Mouse (Mus musculus) frontal cortex, postnatal 10 days (tissue): Measurements from ENCODE around the gene Gm5346.
"Not testable (repeated sequence)": the region's sequence is repeated elsewhere in the genome, so short reads cannot be mapped to it uniquely, and the experiment has no call there.

Experiments used
- DNase-seq, 2 experiments: peaks; one replicate each; pipeline ENCODE4 v3.0.0; 2022; ENCODE audit warnings: low spot score in 2 of 2, mixed read lengths in 1 of 2

Gm5346 gene

DNA sequence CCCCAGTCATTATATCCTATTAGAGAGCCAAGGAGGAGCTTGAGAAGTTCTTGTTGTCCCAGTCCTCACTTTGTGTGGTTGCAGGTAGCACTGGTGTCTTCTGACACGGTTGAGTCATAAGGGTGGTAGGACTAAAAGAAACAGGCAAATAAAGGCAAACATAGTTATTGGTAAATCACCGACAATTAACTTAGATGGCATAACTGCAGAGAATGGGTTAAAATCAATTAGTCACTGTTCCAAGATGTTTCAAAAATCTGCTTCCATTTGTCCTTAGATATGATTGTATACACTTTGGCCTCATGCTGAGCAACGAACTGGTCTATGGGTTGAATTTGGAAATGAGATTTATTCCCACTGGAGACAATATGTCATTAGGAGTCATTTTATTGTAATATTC lies at the start of gene Gm5346:
TSS of gene Gm5346 (minus strand) at position 101 of the 400 bp plus-strand sequence.
- no peak for DNase-seq

DNA sequence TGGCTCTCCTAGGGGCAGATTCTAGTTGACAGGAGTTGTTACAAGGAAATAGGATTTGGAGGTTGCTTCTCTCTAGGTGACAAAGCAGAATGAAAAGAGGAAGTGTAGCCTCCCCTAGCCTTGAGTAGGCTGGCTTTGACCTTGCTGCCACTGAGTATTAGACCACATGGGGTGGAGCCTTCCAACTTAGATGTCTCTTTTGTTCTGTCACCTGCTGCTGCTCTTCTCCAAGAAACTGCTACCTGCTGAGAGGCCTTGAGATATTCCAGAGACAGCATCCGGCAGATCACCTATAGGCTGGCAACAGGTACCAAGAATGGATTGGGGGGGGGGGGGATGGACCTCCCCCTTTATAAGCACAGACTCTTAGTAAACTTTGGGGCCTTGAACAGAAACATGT lies 11.0 kb downstream of the Gm5346 start:
- DNase-seq: no peak

GRCm38 (mm10) chr8:43603657-43604056 lies 23.4 kb downstream of the Gm5346 start:
- not testable (repeated sequence) for DNase-seq

DNA sequence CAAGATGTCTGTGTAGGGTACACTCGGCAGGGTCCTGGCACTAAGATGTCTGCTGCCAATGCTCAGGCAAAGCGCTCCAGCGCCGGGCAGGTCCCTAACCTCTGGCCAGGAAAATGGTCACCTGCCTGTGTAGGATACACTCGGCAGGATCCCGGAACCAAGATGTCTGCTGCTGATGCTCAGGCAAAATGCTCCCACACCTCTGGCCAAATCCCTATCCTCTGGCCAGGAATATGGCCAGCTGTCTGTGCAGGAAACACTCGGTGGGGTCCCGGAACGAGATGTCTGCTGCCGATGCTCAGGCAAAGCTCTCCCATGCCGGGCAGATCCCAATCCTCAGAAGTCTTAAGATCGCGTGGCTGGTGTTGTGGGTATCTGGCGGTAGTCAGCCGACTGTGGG lies 23.9 kb downstream of the Gm5346 start:
- DNase-seq: not testable (repeated sequence)

DNA sequence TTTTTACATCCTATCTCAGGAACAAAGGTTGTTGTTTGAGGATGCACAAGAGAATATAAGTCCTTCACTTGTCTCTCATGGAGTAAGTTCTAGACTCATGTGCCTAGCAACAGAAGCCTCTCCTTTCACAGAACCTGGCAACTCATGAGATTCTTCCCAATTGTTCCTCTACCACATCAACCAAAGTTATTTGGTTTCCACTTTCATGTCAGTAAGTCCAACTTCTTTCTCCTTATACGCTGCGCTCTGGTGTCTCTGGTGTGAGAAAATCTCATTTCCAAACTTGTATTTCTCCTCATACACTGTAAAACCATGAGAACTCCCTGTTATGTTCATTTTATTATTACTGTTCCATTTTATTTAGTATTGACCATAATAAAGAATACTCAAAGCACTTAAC lies 50.5 kb downstream of the Gm5346 start, which contains the start of gene Adam26a:
TSS of gene Adam26a (minus strand) at position 101 of the 400 bp plus-strand sequence.
- DNase-seq: not testable (repeated sequence)
